Mouse (Mus musculus): ENCODE results near the gene Myadm. TPM values are rescaled to one million over a fixed set of nuclear protein-coding genes. Genes with fewer than 3 reads are reported as not detected.

The Myadm gene
- total and polyA plus RNA-seq, 3 experiments, result 0.62 to 7.4 TPM; not detected in 1

DNA sequence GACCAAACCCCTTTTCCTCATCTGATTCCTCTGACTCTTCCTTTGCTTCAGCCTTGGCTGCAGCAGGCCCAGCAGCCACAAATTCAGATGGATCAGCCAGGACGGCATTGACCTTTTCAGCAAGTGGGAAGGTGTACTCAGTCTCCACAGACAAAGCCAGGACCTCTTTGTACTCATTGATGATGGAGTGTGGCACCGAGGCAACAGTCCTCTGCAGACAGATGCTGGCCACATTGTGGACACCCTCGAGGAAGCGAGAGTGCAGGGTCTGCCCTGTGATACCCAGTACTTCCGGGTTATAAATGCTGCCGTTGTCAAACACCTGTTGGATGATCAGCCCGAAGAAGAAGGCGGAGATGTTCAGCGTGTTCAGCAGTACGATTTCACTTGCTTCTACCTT lies 4.3 kb upstream of the Myadm start:
- Histone ChIP-seq H3K27me3 (ENCODE audit: control insufficient read depth in 1 of 2, insufficient read depth in 2 of 2, low read length in 2 of 2) (no peaks in the 10 kb centered on the region), H3K79me2 (ENCODE audit: control insufficient read depth, insufficient read depth, low read length, poor library complexity) (no peaks in the 10 kb centered on the region; the same call in 1 of the 2 replicates), H3K27ac (ENCODE audit: control insufficient read depth, low read depth, low read length) (no peak overlapping the region), H3K36me3 (ENCODE audit: control insufficient read depth in 1 of 2, insufficient read depth in 2 of 2, low read length in 2 of 2) (peaks cover 0 to 18% of the 10 kb centered on the region in 2 experiments; a peak in 2 of 4 replicates), H3K4me1 (ENCODE audit: control insufficient read depth in 1 of 2, insufficient read depth in 2 of 2, low read length in 2 of 2) (peaks cover 3 to 21% of the 10 kb centered on the region in 2 experiments), H3K4me3 (ENCODE audit: control insufficient read depth in 1 of 2, insufficient read depth in 1 of 2, low read depth in 2 of 2, low read length in 2 of 2) (no peak overlapping the region), H3K9ac (ENCODE audit: control insufficient read depth, low read depth, low read length, poor library complexity, severe bottlenecking) (no peak overlapping the region), H3K9me3 (replicated peaks; ENCODE audit: insufficient read depth, low read length) (no peaks in the 10 kb centered on the region)
- DNase-seq (ENCODE audit: low read depth, low spot score), result no peak
- TF ChIP-seq CTCF (IDR thresholded peaks at IDR 0.05 in 2 of 3, conservative IDR thresholded peaks at IDR 0.05 in 1 of 3; ENCODE audit: control insufficient read depth in 1 of 3, insufficient read depth in 1 of 3, low read depth in 2 of 3, low read length in 3 of 3, poor library complexity in 1 of 3, severe bottlenecking in 1 of 3), result no peak
- TF ChIP-seq SIN3A (IDR thresholded peaks at IDR 0.05; ENCODE audit: low read length), result no peak
- TF ChIP-seq ELF1 (IDR thresholded peaks at IDR 0.05; ENCODE audit: low read depth, low read length), result no peak
- TF ChIP-seq ZMIZ1 (IDR thresholded peaks at IDR 0.05; ENCODE audit: low read depth, low read length), result no peak
- no peak for TF ChIP-seq RCOR1 (IDR thresholded peaks at IDR 0.05; ENCODE audit: low read depth, low read length)
- TF ChIP-seq CHD2 (IDR thresholded peaks at IDR 0.05; ENCODE audit: low read length), result no peak
- no peak for TF ChIP-seq NELFE (IDR thresholded peaks at IDR 0.05; ENCODE audit: low read depth, low read length)
- TF ChIP-seq SMC3 (IDR thresholded peaks at IDR 0.05; ENCODE audit: low read depth, low read length), result no peak
- TF ChIP-seq POLR2A (IDR thresholded peaks at IDR 0.05; ENCODE audit: control insufficient read depth in 1 of 2, insufficient read depth in 1 of 2, low read depth in 1 of 2, low read length in 2 of 2, poor library complexity in 1 of 2), result no peak
- no peak for TF ChIP-seq USF2 (IDR thresholded peaks at IDR 0.05; ENCODE audit: borderline replicate concordance in 1 of 2, insufficient read depth in 1 of 2, low read depth in 1 of 2, low read length in 2 of 2)
- TF ChIP-seq MAFK (IDR thresholded peaks at IDR 0.05; ENCODE audit: borderline replicate concordance, low read depth, low read length), result no peak

DNA sequence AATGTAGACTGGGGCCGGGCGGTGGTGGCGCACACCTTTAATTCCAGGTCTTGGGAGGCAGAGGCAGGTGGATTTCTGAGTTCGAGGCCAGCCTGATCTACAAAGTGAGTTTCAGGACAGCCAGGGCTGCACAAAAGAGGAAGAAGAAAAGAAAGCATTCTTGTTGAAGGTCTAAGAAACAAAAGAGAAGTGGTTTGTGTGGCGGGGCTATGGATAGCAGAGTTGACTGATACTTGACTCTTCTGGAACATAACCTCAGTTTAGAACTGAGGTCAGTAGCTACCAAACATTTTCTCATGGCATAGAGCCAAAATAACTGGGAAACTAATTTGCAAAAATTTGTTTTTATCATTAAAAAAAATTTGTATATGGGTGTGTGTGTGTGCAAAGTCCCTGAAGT lies 2.8 kb upstream of the Myadm start:
- Histone ChIP-seq H3K9ac (ENCODE audit: control insufficient read depth, low read depth, low read length, poor library complexity, severe bottlenecking) (no peak overlapping the region), H3K79me2 (ENCODE audit: control insufficient read depth, insufficient read depth, low read length, poor library complexity) (no peaks in the 10 kb centered on the region; the same call in 1 of the 2 replicates), H3K27ac (ENCODE audit: control insufficient read depth, low read depth, low read length) (no peak overlapping the region; the same call in 1 of the 2 replicates), H3K9me3 (replicated peaks; ENCODE audit: insufficient read depth, low read length) (no peaks in the 10 kb centered on the region), H3K36me3 (ENCODE audit: control insufficient read depth in 1 of 2, insufficient read depth in 2 of 2, low read length in 2 of 2) (peaks cover 0 to 20% of the 10 kb centered on the region in 2 experiments; a peak in 2 of 4 replicates), H3K4me1 (ENCODE audit: control insufficient read depth in 1 of 2, insufficient read depth in 2 of 2, low read length in 2 of 2) (peaks cover 5 to 22% of the 10 kb centered on the region in 2 experiments), H3K4me3 (ENCODE audit: control insufficient read depth in 1 of 2, insufficient read depth in 1 of 2, low read depth in 2 of 2, low read length in 2 of 2) (no peak overlapping the region), H3K27me3 (ENCODE audit: control insufficient read depth in 1 of 2, insufficient read depth in 2 of 2, low read length in 2 of 2) (no peaks in the 10 kb centered on the region)
- TF ChIP-seq POLR2AphosphoS2 (IDR thresholded peaks at IDR 0.05; ENCODE audit: low read length), result no peak
- TF ChIP-seq EP300 (IDR thresholded peaks at IDR 0.05; ENCODE audit: low read depth in 1 of 2, low read length in 2 of 2), result peak in 1 of 2 experiments; percentile 49; a peak in 1 of 4 replicates
- DNase-seq (ENCODE audit: low read depth, low spot score), result peak; percentile 84

DNA sequence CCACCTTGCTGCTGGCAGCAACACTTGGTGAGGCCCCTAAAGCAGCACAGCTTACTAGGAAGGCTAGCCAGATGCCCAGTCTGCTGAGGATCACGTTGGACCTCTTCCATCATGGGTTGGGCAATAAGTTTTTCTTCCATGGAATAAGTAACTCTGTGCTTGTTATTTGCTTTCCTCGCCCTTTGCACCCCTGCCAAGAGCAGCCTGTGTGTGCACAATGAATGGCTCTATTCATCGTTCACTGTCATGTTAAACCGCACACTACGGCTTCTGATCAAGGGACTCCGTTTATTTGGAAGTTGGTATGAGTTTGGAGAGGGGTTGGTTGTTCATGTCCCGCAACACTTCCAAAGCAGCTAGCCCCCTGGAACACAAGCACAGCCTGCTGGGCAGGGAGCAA lies 1.7 kb upstream of the Myadm start:
- no peak for TF ChIP-seq SMC3 (IDR thresholded peaks at IDR 0.05; ENCODE audit: low read depth, low read length)
- TF ChIP-seq MAZ (IDR thresholded peaks at IDR 0.05; ENCODE audit: low read depth, low read length), result no peak
- no peak for TF ChIP-seq MAX (IDR thresholded peaks at IDR 0.05; ENCODE audit: low read length)
- no peak for TF ChIP-seq EP300 (IDR thresholded peaks at IDR 0.05; ENCODE audit: low read depth in 1 of 2, low read length in 2 of 2)
- TF ChIP-seq CHD1 (IDR thresholded peaks at IDR 0.05; ENCODE audit: low read depth, low read length), result no peak
- no peak for TF ChIP-seq MYB (IDR thresholded peaks at IDR 0.05; ENCODE audit: low read depth, low read length)
- no peak for TF ChIP-seq USF1 (IDR thresholded peaks at IDR 0.05; ENCODE audit: low read depth, low read length)
- no peak for TF ChIP-seq TCF12 (IDR thresholded peaks at IDR 0.05; ENCODE audit: low read depth, low read length)
- TF ChIP-seq ETS1 (IDR thresholded peaks at IDR 0.05; ENCODE audit: low read depth, low read length), result no peak
- no peak for TF ChIP-seq RAD21 (IDR thresholded peaks at IDR 0.05; ENCODE audit: low read depth, low read length)
- TF ChIP-seq ZMIZ1 (IDR thresholded peaks at IDR 0.05; ENCODE audit: low read depth, low read length), result no peak
- TF ChIP-seq MYC (IDR thresholded peaks at IDR 0.05; ENCODE audit: low read depth, low read length), result no peak
- no peak for TF ChIP-seq NRF1 (IDR thresholded peaks at IDR 0.05; ENCODE audit: insufficient read depth, low read depth, low read length, poor library complexity, severe bottlenecking)
- no peak for TF ChIP-seq POLR2A (IDR thresholded peaks at IDR 0.05; ENCODE audit: control insufficient read depth in 1 of 2, insufficient read depth in 1 of 2, low read depth in 1 of 2, low read length in 2 of 2, poor library complexity in 1 of 2)
- no peak for TF ChIP-seq MXI1 (IDR thresholded peaks at IDR 0.05; ENCODE audit: low read depth, low read length)
- TF ChIP-seq ELF1 (IDR thresholded peaks at IDR 0.05; ENCODE audit: low read depth, low read length), result no peak

More for the DNA sequence above, 1.7 kb upstream of the Myadm start:
- Histone ChIP-seq H3K27me3 (ENCODE audit: control insufficient read depth in 1 of 2, insufficient read depth in 2 of 2, low read length in 2 of 2) (no peaks in the 10 kb centered on the region), H3K9ac (ENCODE audit: control insufficient read depth, low read depth, low read length, poor library complexity, severe bottlenecking) (no peak overlapping the region), H3K27ac (ENCODE audit: control insufficient read depth, low read depth, low read length) (no peak overlapping the region), H3K9me3 (replicated peaks; ENCODE audit: insufficient read depth, low read length) (no peaks in the 10 kb centered on the region), H3K4me1 (ENCODE audit: control insufficient read depth in 1 of 2, insufficient read depth in 2 of 2, low read length in 2 of 2) (peaks cover 5 to 19% of the 10 kb centered on the region in 2 experiments), H3K36me3 (ENCODE audit: control insufficient read depth in 1 of 2, insufficient read depth in 2 of 2, low read length in 2 of 2) (peaks cover 0 to 21% of the 10 kb centered on the region in 2 experiments; a peak in 2 of 4 replicates), H3K4me3 (ENCODE audit: control insufficient read depth in 1 of 2, insufficient read depth in 1 of 2, low read depth in 2 of 2, low read length in 2 of 2) (no peak overlapping the region), H3K79me2 (ENCODE audit: control insufficient read depth, insufficient read depth, low read length, poor library complexity) (no peaks in the 10 kb centered on the region; the same call in 1 of the 2 replicates)
- DNase-seq (ENCODE audit: low read depth, low spot score), result no peak
